In the genomic region with DNA sequence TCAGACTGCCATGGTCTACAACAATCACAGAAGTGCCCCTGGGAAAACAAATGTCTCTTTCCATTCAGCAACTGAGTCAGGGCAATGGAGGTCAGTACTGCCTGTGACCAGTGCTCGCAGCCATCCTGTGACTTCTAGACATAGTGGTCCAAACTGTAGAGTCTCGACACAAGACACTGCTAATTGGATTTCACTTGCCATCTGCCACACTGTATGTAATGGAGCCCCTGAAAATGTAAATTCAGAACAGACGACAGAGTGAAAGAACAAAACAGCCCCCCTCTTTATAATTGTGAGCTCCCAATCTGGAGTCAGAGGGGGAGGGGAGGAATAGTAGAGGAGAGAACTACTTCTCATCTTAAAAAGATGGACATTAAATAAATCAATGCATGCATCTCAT, we compare ENCODE assay signal across 24 mouse cellular contexts.
DNase-seq lines count a peak whose midpoint lies in the region; ATAC-seq and TF ChIP-seq lines count a peak whose summit lies in the region.
"Had no signal": no experiment of that assay in that cellular context is flagged by ENCODE, and none has a peak within 500 bp of the region (broad histone marks: within the 10 kb centered on the region; RNA-seq: fewer than 3 reads in every experiment).

No protein-coding gene starts in this region.

- no peak for ATAC-seq in hindbrain, postnatal 0 days
- peak; percentile 40; the same call in 1 of the 2 replicates for ATAC-seq in midbrain, embryonic 14.5 days (ENCODE audit: low FRiP score, low TSS enrichment)
- no peak for ATAC-seq in midbrain, embryonic 15.5 days (replicated peaks)
- ATAC-seq in forebrain, embryonic 15.5 days (replicated peaks) = peak; percentile 90
- ATAC-seq: liver, embryonic 12.5 days had no signal

- no peak overlapping the region for H3K4me3 ChIP-seq in hindbrain, embryonic 10.5 days
- no peak overlapping the region for H3K4me3 ChIP-seq in hindbrain, postnatal 0 days (ENCODE audit: low read length)
- no peak overlapping the region for H3K4me3 ChIP-seq in midbrain, embryonic 14.5 days (replicated peaks; ENCODE audit: low read depth, low read length)
- H3K4me3 ChIP-seq in midbrain, embryonic 15.5 days = no peak overlapping the region
- H3K4me3 ChIP-seq in forebrain, embryonic 15.5 days = no peak overlapping the region
- H3K4me3 ChIP-seq: embryonic facial prominence, embryonic 13.5 days; erythroblast, embryonic 14.5 days; heart, embryonic 15.5 days; limb, embryonic 13.5 days; liver, embryonic 12.5 days; neural tube, embryonic 12.5 days had no signal

- DNase-seq in hindbrain, embryonic 10.5 days (ENCODE audit: low spot score) = no peak
- DNase-seq in hindbrain, postnatal 0 days (ENCODE audit: low spot score) = no peak
- peak; percentile 6 for DNase-seq in midbrain, embryonic 14.5 days
- DNase-seq in ovary, adult 18-20 months (ENCODE audit: low spot score) = no peak
- DNase-seq in thymus, postnatal 36 days = no peak
- DNase-seq: adrenal gland, postnatal 25 days; cerebellum, adult 11 months; cerebellum, adult 9-11 months; heart, postnatal 36 days; kidney, adult 11 months; kidney, postnatal 4 days; lung, adult 18-20 months; lung, postnatal 10 days; right cerebral cortex, adult 18-20 months; right cerebral cortex, postnatal 4 days; thymus, postnatal 25 days had no signal

- H3K9ac ChIP-seq in hindbrain, postnatal 0 days (replicated peaks; ENCODE audit: low read length) = no peak overlapping the region
- H3K9ac ChIP-seq in midbrain, embryonic 14.5 days (replicated peaks; ENCODE audit: low read length) = no peak overlapping the region
- H3K9ac ChIP-seq in midbrain, embryonic 15.5 days = no peak overlapping the region
- no peak overlapping the region for H3K9ac ChIP-seq in forebrain, embryonic 15.5 days (replicated peaks)
- H3K9ac ChIP-seq: embryonic facial prominence, embryonic 13.5 days; heart, embryonic 15.5 days; limb, embryonic 13.5 days; liver, embryonic 12.5 days; neural tube, embryonic 12.5 days had no signal

- H3K4me2 ChIP-seq in hindbrain, postnatal 0 days (ENCODE audit: low read depth, low read length) = no peak overlapping the region
- H3K4me2 ChIP-seq in midbrain, embryonic 14.5 days (ENCODE audit: low read length) = no peak overlapping the region
- no peak overlapping the region for H3K4me2 ChIP-seq in midbrain, embryonic 15.5 days
- H3K4me2 ChIP-seq in forebrain, embryonic 15.5 days (replicated peaks) = no peak overlapping the region
- H3K4me2 ChIP-seq: embryonic facial prominence, embryonic 13.5 days; heart, embryonic 15.5 days; limb, embryonic 13.5 days; liver, embryonic 12.5 days; neural tube, embryonic 12.5 days had no signal

- no peaks in the 10 kb centered on the region for H3K9me3 ChIP-seq in hindbrain, embryonic 10.5 days
- no peaks in the 10 kb centered on the region for H3K9me3 ChIP-seq in hindbrain, postnatal 0 days (ENCODE audit: low read length)
- no peaks in the 10 kb centered on the region for H3K9me3 ChIP-seq in midbrain, embryonic 14.5 days (ENCODE audit: control insufficient read depth, low read length)
- no peaks in the 10 kb centered on the region for H3K9me3 ChIP-seq in midbrain, embryonic 15.5 days
- no peaks in the 10 kb centered on the region for H3K9me3 ChIP-seq in forebrain, embryonic 15.5 days
- H3K9me3 ChIP-seq: embryonic facial prominence, embryonic 13.5 days; heart, embryonic 15.5 days; limb, embryonic 13.5 days; liver, embryonic 12.5 days; neural tube, embryonic 12.5 days had no signal

- H3K27ac ChIP-seq in hindbrain, embryonic 10.5 days = peak overlapping the region; percentile 35; the same call in 1 of the 2 replicates
- H3K27ac ChIP-seq in hindbrain, postnatal 0 days = no peak overlapping the region
- H3K27ac ChIP-seq in midbrain, embryonic 14.5 days (replicated peaks; ENCODE audit: low read depth, low read length) = no peak overlapping the region
- no peak overlapping the region for H3K27ac ChIP-seq in midbrain, embryonic 15.5 days
- 0 out of 2 replicates have a peak overlapping the region, but pooled peaks have one; percentile 39 for H3K27ac ChIP-seq in forebrain, embryonic 15.5 days (replicated peaks)
- H3K27ac ChIP-seq: embryonic facial prominence, embryonic 13.5 days; heart, embryonic 15.5 days; limb, embryonic 13.5 days; liver, embryonic 12.5 days; neural tube, embryonic 12.5 days had no signal

- TF ChIP-seq CTCF in hindbrain, postnatal 0 days (IDR thresholded peaks at IDR 0.05; ENCODE audit: low read depth) = no peak

- 51% methylated on average over 3 of the region's 3 CpGs for WGBS in hindbrain, embryonic 10.5 days
- 37% methylated on average over 3 of the region's 3 CpGs for WGBS in hindbrain, postnatal 0 days
- WGBS in midbrain, embryonic 14.5 days = 48% methylated on average over 3 of the region's 3 CpGs
- WGBS in midbrain, embryonic 15.5 days = 44% methylated on average over 3 of the region's 3 CpGs
- WGBS in forebrain, embryonic 15.5 days = 39% methylated on average over 3 of the region's 3 CpGs

- no peaks in the 10 kb centered on the region for H3K36me3 ChIP-seq in hindbrain, embryonic 10.5 days
- H3K36me3 ChIP-seq in hindbrain, postnatal 0 days (ENCODE audit: insufficient read depth, low read length) = no peaks in the 10 kb centered on the region
- no peaks in the 10 kb centered on the region for H3K36me3 ChIP-seq in midbrain, embryonic 14.5 days (ENCODE audit: control insufficient read depth, insufficient read depth, low read length)
- no peaks in the 10 kb centered on the region for H3K36me3 ChIP-seq in midbrain, embryonic 15.5 days (replicated peaks)
- no peaks in the 10 kb centered on the region for H3K36me3 ChIP-seq in forebrain, embryonic 15.5 days
- H3K36me3 ChIP-seq: embryonic facial prominence, embryonic 13.5 days; heart, embryonic 15.5 days; limb, embryonic 13.5 days; liver, embryonic 12.5 days; neural tube, embryonic 12.5 days had no signal

- H3K4me1 ChIP-seq in hindbrain, embryonic 10.5 days (replicated peaks) = peaks cover 4% of the 10 kb centered on the region; the same call in 1 of the 2 replicates
- H3K4me1 ChIP-seq in hindbrain, postnatal 0 days (ENCODE audit: insufficient read depth, low read length) = no peaks in the 10 kb centered on the region
- H3K4me1 ChIP-seq in midbrain, embryonic 14.5 days (ENCODE audit: control insufficient read depth, insufficient read depth, low read length) = no peaks in the 10 kb centered on the region
- no peaks in the 10 kb centered on the region for H3K4me1 ChIP-seq in midbrain, embryonic 15.5 days
- H3K4me1 ChIP-seq in forebrain, embryonic 15.5 days = 0 out of 2 replicates have a peak, but pooled peaks cover 5% of the 10 kb centered on the region
- H3K4me1 ChIP-seq: embryonic facial prominence, embryonic 13.5 days; heart, embryonic 15.5 days; limb, embryonic 13.5 days; liver, embryonic 12.5 days; neural tube, embryonic 12.5 days had no signal

- no peaks in the 10 kb centered on the region for H3K27me3 ChIP-seq in hindbrain, embryonic 10.5 days (ENCODE audit: insufficient read depth, poor library complexity, severe bottlenecking)
- no peaks in the 10 kb centered on the region for H3K27me3 ChIP-seq in hindbrain, postnatal 0 days (ENCODE audit: insufficient read depth, low read length)
- H3K27me3 ChIP-seq in midbrain, embryonic 14.5 days (ENCODE audit: control insufficient read depth, insufficient read depth, low read length) = no peaks in the 10 kb centered on the region
- no peaks in the 10 kb centered on the region for H3K27me3 ChIP-seq in midbrain, embryonic 15.5 days (replicated peaks)
- H3K27me3 ChIP-seq in forebrain, embryonic 15.5 days = no peaks in the 10 kb centered on the region
- H3K27me3 ChIP-seq: embryonic facial prominence, embryonic 13.5 days; heart, embryonic 15.5 days; limb, embryonic 13.5 days; liver, embryonic 12.5 days; neural tube, embryonic 12.5 days had no signal

Comparison
In these comparisons a context has a peak if more than half of its experiments do, and no peak if none do; other contexts are left out.
1. H3K27ac ChIP-seq: peak in hindbrain, embryonic 10.5 days (single experiment) and forebrain, embryonic 15.5 days (single experiment); none in hindbrain, postnatal 0 days (single experiment), midbrain, embryonic 14.5 days (single experiment) and midbrain, embryonic 15.5 days (single experiment).
2. ATAC-seq: peak in midbrain, embryonic 14.5 days (single experiment) and forebrain, embryonic 15.5 days (single experiment); none in hindbrain, postnatal 0 days (single experiment) and midbrain, embryonic 15.5 days (single experiment).